Mouse (Mus musculus): ENCODE measurements around the gene Rab30. TPM values are rescaled to one million over a fixed set of nuclear protein-coding genes. Genes with fewer than 3 reads are reported as not detected.

The Rab30 gene
- polyA plus RNA-seq, 1 experiment from 2014 or later, result 4.0 TPM

GRCm38 (mm10) chr7:92773596-92773995 lies 32.2 kb downstream of the Rab30 start:
- H3K4me2 ChIP-seq (replicated peaks; ENCODE audit: low read depth, low read length), result no peak overlapping the region
- TF ChIP-seq CTCF (IDR thresholded peaks at IDR 0.05) (no peak), EP300 (IDR thresholded peaks at IDR 0.05) (no peak)
- 79% methylated on average over 3 of the region's 3 CpGs for WGBS
- H3K27me3 ChIP-seq (replicated peaks; ENCODE audit: insufficient read depth, low read length), result no peaks in the 10 kb centered on the region
- no peaks in the 10 kb centered on the region for H3K4me1 ChIP-seq (ENCODE audit: insufficient read depth, low read depth, low read length)
- H3K9ac ChIP-seq (replicated peaks; ENCODE audit: low read depth), result no peak overlapping the region
- no peak overlapping the region for H3K27ac ChIP-seq (ENCODE audit: low read length)
- DNase-seq (ENCODE audit: low spot score) (no peak), ATAC-seq (no peak)
- no peaks in the 10 kb centered on the region for H3K36me3 ChIP-seq (ENCODE audit: insufficient read depth, low read length)
- H3K9me3 ChIP-seq (ENCODE audit: low read length), result no peaks in the 10 kb centered on the region
- no peak overlapping the region for H3K4me3 ChIP-seq (ENCODE audit: low read depth, low read length)

- no peak for DNase-seq (ENCODE audit: low spot score)
- H3K4me2 ChIP-seq (replicated peaks; ENCODE audit: low read depth, low read length), result no peak overlapping the region
- H3K9me3 ChIP-seq (ENCODE audit: low read length), result no peaks in the 10 kb centered on the region
- no peak overlapping the region for H3K4me3 ChIP-seq (ENCODE audit: low read depth, low read length)
- no peak overlapping the region for H3K27ac ChIP-seq (ENCODE audit: low read length)
- WGBS, result 66% methylated on average over 5 of the region's 5 CpGs
- no peaks in the 10 kb centered on the region for H3K4me1 ChIP-seq (ENCODE audit: insufficient read depth, low read depth, low read length)
- ATAC-seq, result no peak
- no peak overlapping the region for H3K9ac ChIP-seq (replicated peaks; ENCODE audit: low read depth)
- no peaks in the 10 kb centered on the region for H3K36me3 ChIP-seq (ENCODE audit: insufficient read depth, low read length)
- TF ChIP-seq CTCF (IDR thresholded peaks at IDR 0.05) (no peak), EP300 (IDR thresholded peaks at IDR 0.05) (no peak)
- H3K27me3 ChIP-seq (replicated peaks; ENCODE audit: insufficient read depth, low read length), result no peaks in the 10 kb centered on the region
Observed at GRCm38 (mm10) chr7:92774741-92775140, 33.3 kb downstream of the Rab30 start.

GRCm38 (mm10) chr7:92775703-92776102 lies 34.3 kb downstream of the Rab30 start:
- no peak for ATAC-seq
- no peak for TF ChIP-seq EP300 (IDR thresholded peaks at IDR 0.05)
- no peak for TF ChIP-seq CTCF (IDR thresholded peaks at IDR 0.05)
- H3K27ac ChIP-seq (ENCODE audit: low read length), result no peak overlapping the region

GRCm38 (mm10) chr7:92776647-92777046 lies 35.2 kb downstream of the Rab30 start:
- Histone ChIP-seq H3K27me3 (replicated peaks; ENCODE audit: insufficient read depth, low read length) (no peaks in the 10 kb centered on the region), H3K4me2 (replicated peaks; ENCODE audit: low read depth, low read length) (no peak overlapping the region), H3K27ac (ENCODE audit: low read length) (no peak overlapping the region), H3K9ac (replicated peaks; ENCODE audit: low read depth) (no peak overlapping the region), H3K4me3 (ENCODE audit: low read depth, low read length) (no peak overlapping the region), H3K36me3 (ENCODE audit: insufficient read depth, low read length) (no peaks in the 10 kb centered on the region), H3K9me3 (ENCODE audit: low read length) (no peaks in the 10 kb centered on the region), H3K4me1 (ENCODE audit: insufficient read depth, low read depth, low read length) (no peaks in the 10 kb centered on the region)
- TF ChIP-seq EP300 (IDR thresholded peaks at IDR 0.05), result no peak
- no peak for TF ChIP-seq CTCF (IDR thresholded peaks at IDR 0.05)
- WGBS, result 52% methylated on average over 4 of the region's 4 CpGs
- ATAC-seq, result no peak
- no peak for DNase-seq (ENCODE audit: low spot score)

More at GRCm38 (mm10) chr7:92775703-92776102, 34.3 kb downstream of the Rab30 start:
- no peaks in the 10 kb centered on the region for H3K4me1 ChIP-seq (ENCODE audit: insufficient read depth, low read depth, low read length)
- no peak for DNase-seq (ENCODE audit: low spot score)
- no peak overlapping the region for H3K4me2 ChIP-seq (replicated peaks; ENCODE audit: low read depth, low read length)
- WGBS, result 48% methylated on average over 2 of the region's 2 CpGs
- H3K27me3 ChIP-seq (replicated peaks; ENCODE audit: insufficient read depth, low read length), result no peaks in the 10 kb centered on the region
- H3K36me3 ChIP-seq (ENCODE audit: insufficient read depth, low read length), result no peaks in the 10 kb centered on the region
- no peak overlapping the region for H3K4me3 ChIP-seq (ENCODE audit: low read depth, low read length)
- H3K9ac ChIP-seq (replicated peaks; ENCODE audit: low read depth), result no peak overlapping the region
- H3K9me3 ChIP-seq (ENCODE audit: low read length), result no peaks in the 10 kb centered on the region

GRCm38 (mm10) chr7:92777108-92777973 lies 35.9 kb downstream of the Rab30 start:
- Histone ChIP-seq H3K4me3 (ENCODE audit: low read depth, low read length) (no peak overlapping the region), H3K4me2 (replicated peaks; ENCODE audit: low read depth, low read length) (peak overlapping the region; percentile 20), H3K27ac (ENCODE audit: low read length) (no peak overlapping the region), H3K9me3 (ENCODE audit: low read length) (no peaks in the 10 kb centered on the region), H3K9ac (replicated peaks; ENCODE audit: low read depth) (no peak overlapping the region), H3K4me1 (ENCODE audit: insufficient read depth, low read depth, low read length) (no peaks in the 10 kb centered on the region), H3K27me3 (replicated peaks; ENCODE audit: insufficient read depth, low read length) (no peaks in the 10 kb centered on the region), H3K36me3 (ENCODE audit: insufficient read depth, low read length) (no peaks in the 10 kb centered on the region)
- ATAC-seq (peak; percentile 63), DNase-seq (ENCODE audit: low spot score) (peak; percentile 59)
- TF ChIP-seq CTCF (IDR thresholded peaks at IDR 0.05) (no peak), EP300 (IDR thresholded peaks at IDR 0.05) (no peak)
- 31% methylated on average over 17 of the region's 17 CpGs for WGBS

GRCm38 (mm10) chr7:92779058-92779457 lies 37.7 kb downstream of the Rab30 start:
- WGBS, result 72% methylated on average over 2 of the region's 2 CpGs
- H3K4me3 ChIP-seq (ENCODE audit: low read depth, low read length), result no peak overlapping the region
- H3K27ac ChIP-seq (ENCODE audit: low read length), result no peak overlapping the region
- ATAC-seq, result no peak
- TF ChIP-seq CTCF (IDR thresholded peaks at IDR 0.05) (no peak), EP300 (IDR thresholded peaks at IDR 0.05) (no peak)
- no peaks in the 10 kb centered on the region for H3K4me1 ChIP-seq (ENCODE audit: insufficient read depth, low read depth, low read length)
- H3K4me2 ChIP-seq (replicated peaks; ENCODE audit: low read depth, low read length), result no peak overlapping the region
- H3K9me3 ChIP-seq (ENCODE audit: low read length), result no peaks in the 10 kb centered on the region
- DNase-seq (ENCODE audit: low spot score), result no peak
- no peaks in the 10 kb centered on the region for H3K27me3 ChIP-seq (replicated peaks; ENCODE audit: insufficient read depth, low read length)
- no peak overlapping the region for H3K9ac ChIP-seq (replicated peaks; ENCODE audit: low read depth)
- H3K36me3 ChIP-seq (ENCODE audit: insufficient read depth, low read length), result no peaks in the 10 kb centered on the region

Measured in lung, postnatal 0 days (tissue).